Mouse (Mus musculus) midbrain, embryonic 12.5 days (tissue): ENCODE measurements around the gene Zdhhc16. TPM values are rescaled to one million over a fixed set of nuclear protein-coding genes. Genes with fewer than 3 reads are reported as not detected.

Experiments used
- ATAC-seq: fragments of 200-750 bp; cut with Nextera tagmentation; 2 replicates; pipeline ENCODE4 v1.8.0; 2017; ENCODE audit warnings: low read depth, moderate TSS enrichment, moderate library complexity; ENCODE audit not compliant: low FRiP score
- H3K27ac ChIP-seq: fragments of 300-500 bp; sonication (generic); replicated peaks from 2 replicates; pipeline ENCODE4 v1.5.1; 2016; ENCODE audit warnings: mild to moderate bottlenecking
- H3K27me3 ChIP-seq: fragments of 300-500 bp; sonication (generic); 2 replicates; pipeline ENCODE4 v1.6.1; 2016; ENCODE audit warnings: mild to moderate bottlenecking
- H3K36me3 ChIP-seq: fragments of 300-500 bp; sonication (generic); 2 replicates; pipeline ENCODE4 v1.6.1; 2016
- H3K4me1 ChIP-seq: fragments of 300-500 bp; sonication (generic); 2 replicates; pipeline ENCODE4 v1.6.1; 2016
- H3K4me2 ChIP-seq: fragments of 300-500 bp; sonication (generic); replicated peaks from 2 replicates; pipeline ENCODE4 v1.6.1; 2016; ENCODE audit warnings: mild to moderate bottlenecking, moderate library complexity
- H3K4me3 ChIP-seq: fragments of 300-500 bp; sonication (generic); 2 replicates; pipeline ENCODE4 v1.5.1; 2016; ENCODE audit warnings: mild to moderate bottlenecking
- H3K9ac ChIP-seq: fragments of 300-500 bp; sonication (generic); replicated peaks from 2 replicates; pipeline ENCODE4 v1.6.1; 2016; ENCODE audit warnings: mild to moderate bottlenecking, moderate library complexity
- H3K9me3 ChIP-seq: fragments of 300-500 bp; sonication (generic); 2 replicates; pipeline ENCODE4 v1.6.1; 2016; ENCODE audit warnings: mild to moderate bottlenecking
- WGBS: fragments of 180-500 bp; shearing (Covaris S2); methylation state at CpG from one replicate; pipeline ENCODE4 v1.1.7; 2016; 5-methylcytosine and 5-hydroxymethylcytosine counted together
- polyA plus RNA-seq: library from polyadenylated mRNA; unstranded; fragments of >200 nt; fragmentation: Nextera tagmentation; extraction: Ambion mirVana; gene quantifications from 2 replicates; pipeline ENCODE4 v1.2.1, GENCODE M21; 2016

Gene Zdhhc16
- polyA plus RNA-seq, 1 experiment from 2014 or later: 82.6 TPM

- ATAC-seq: peak; percentile 96
- Histone ChIP-seq H3K27ac (peak within 1 kb of the TSS; percentile 71), H3K9ac (peak within 1 kb of the TSS; percentile 78), H3K4me1 (peaks cover 12% of the 10 kb centered on the region), H3K4me2 (peak within 1 kb of the TSS; percentile 97), H3K9me3 (no peaks in the 10 kb centered on the region), H3K27me3 (peaks cover 19% of the 10 kb centered on the region), H3K4me3 (peak within 1 kb of the TSS; percentile 63), H3K36me3 (no peaks in the 10 kb centered on the region)
- under 1% methylated on average over 61 of the region's 68 CpGs for WGBS
Measured at GRCm38 (mm10) chr19:41980819-41981594, 47.7 kb downstream of the Zdhhc16 start, which contains the start of gene Mms19. Mms19 (minus strand) TSS chr19:41981157.

GRCm38 (mm10) chr19:41981595-41981927 lies 48.3 kb downstream of the Zdhhc16 start, which contains the start of gene Ubtd1:
Ubtd1 (plus strand) TSS chr19:41981763.
- peak within 1 kb of the TSS; percentile 71 for H3K27ac ChIP-seq
- H3K4me1 ChIP-seq: peaks cover 10% of the 10 kb centered on the region
- no peak for ATAC-seq
- peaks cover 19% of the 10 kb centered on the region for H3K27me3 ChIP-seq
- no peaks in the 10 kb centered on the region for H3K9me3 ChIP-seq
- no peaks in the 10 kb centered on the region for H3K36me3 ChIP-seq
- peak within 1 kb of the TSS; percentile 63 for H3K4me3 ChIP-seq
- peak within 1 kb of the TSS; percentile 78 for H3K9ac ChIP-seq
- WGBS: 2% methylated on average over 12 of the region's 33 CpGs
- H3K4me2 ChIP-seq: peak within 1 kb of the TSS; percentile 97

DNA sequence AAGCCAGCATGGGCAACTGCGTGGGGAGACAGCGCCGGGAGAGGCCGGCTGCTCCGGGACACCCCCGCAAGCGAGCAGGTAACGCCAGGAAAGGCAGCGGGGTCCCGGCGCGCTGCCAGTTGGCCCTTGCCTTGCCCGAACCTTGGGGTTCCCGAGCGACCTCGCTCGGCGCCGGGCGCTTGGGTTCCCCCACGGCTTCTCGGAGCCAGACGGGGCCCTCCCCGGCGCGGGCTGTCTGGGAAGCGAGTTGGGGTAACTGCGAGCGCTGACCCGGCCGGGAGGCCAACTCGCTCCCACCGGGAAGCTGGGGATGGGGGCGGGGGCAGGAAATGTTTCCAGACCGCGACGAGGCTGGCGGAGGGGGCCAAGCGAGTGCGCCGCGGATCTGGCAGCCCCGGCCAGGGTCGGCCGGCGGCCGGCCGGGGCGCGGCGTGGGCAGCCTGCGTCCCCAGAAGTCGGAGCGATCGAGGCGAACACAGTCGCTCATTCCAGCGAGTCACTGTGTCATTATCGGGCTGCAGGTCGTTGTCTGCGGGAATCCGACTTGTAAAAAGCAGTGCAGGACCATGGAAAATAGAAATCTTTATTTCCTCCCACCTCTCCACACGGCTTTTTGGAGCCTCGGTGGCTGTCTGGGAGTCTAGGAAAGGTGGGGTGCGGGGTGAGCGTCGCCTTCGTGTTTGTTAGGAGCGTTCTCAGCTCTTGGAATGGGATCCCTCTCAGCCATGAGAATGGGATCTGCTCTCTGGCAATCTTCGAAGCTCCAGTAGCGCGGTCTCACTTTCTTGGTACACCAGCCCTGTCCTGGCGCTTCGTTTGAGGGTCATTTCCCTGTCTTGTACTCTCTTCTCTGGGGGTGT lies 48.9 kb downstream of the Zdhhc16 start:
- Histone ChIP-seq H3K4me1 (peaks cover 8% of the 10 kb centered on the region), H3K36me3 (no peaks in the 10 kb centered on the region), H3K27ac (peak overlapping the region; percentile 71), H3K4me2 (peak overlapping the region; percentile 97), H3K27me3 (peaks cover 19% of the 10 kb centered on the region), H3K4me3 (peak overlapping the region; percentile 63), H3K9ac (peak overlapping the region; percentile 78), H3K9me3 (no peaks in the 10 kb centered on the region)
- under 1% methylated on average over 74 of the region's 74 CpGs for WGBS
- ATAC-seq: no peak

- Histone ChIP-seq H3K9ac (peak overlapping the region; percentile 78; the same call in 1 of the 2 replicates), H3K27ac (no peak overlapping the region), H3K4me1 (peaks cover 8% of the 10 kb centered on the region), H3K4me3 (peak overlapping the region; percentile 63), H3K36me3 (no peaks in the 10 kb centered on the region), H3K4me2 (peak overlapping the region; percentile 97), H3K27me3 (peaks cover 19% of the 10 kb centered on the region), H3K9me3 (no peaks in the 10 kb centered on the region)
- 5% methylated on average over 4 of the region's 4 CpGs for WGBS
- no peak for ATAC-seq
Measured at GRCm38 (mm10) chr19:41982791-41983150, 49.5 kb downstream of the Zdhhc16 start.

GRCm38 (mm10) chr19:41985994-41986393 lies 52.7 kb downstream of the Zdhhc16 start:
- H3K4me1 ChIP-seq: no peaks in the 10 kb centered on the region; the same call in 1 of the 2 replicates
- H3K9me3 ChIP-seq: no peaks in the 10 kb centered on the region
- H3K27ac ChIP-seq: no peak overlapping the region
- H3K27me3 ChIP-seq: peaks cover 19% of the 10 kb centered on the region
- H3K4me3 ChIP-seq: no peak overlapping the region
- H3K36me3 ChIP-seq: no peaks in the 10 kb centered on the region
- no peak for ATAC-seq
- 94% methylated on average over 5 of the region's 5 CpGs for WGBS
- H3K4me2 ChIP-seq: no peak overlapping the region
- no peak overlapping the region for H3K9ac ChIP-seq

DNA sequence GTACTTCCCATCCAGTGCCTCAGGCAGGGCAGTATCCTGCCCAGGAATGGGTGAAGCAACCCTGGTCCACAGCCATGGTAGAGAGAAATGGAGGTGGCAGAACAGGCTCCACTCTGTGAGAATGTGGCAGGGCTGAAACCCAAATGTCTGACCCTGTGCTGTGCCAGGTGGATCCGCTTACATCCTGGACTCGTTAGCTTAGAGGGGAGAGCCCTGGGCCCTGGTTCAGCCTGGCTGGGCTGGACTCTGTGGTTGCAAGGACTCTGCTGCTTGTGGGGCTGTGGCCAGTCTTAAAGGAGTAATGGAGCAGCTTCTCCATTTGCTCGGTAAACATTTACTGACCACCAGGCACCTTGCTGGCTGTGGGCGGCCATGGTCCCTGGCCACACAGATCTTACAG lies 53.9 kb downstream of the Zdhhc16 start:
- no peak overlapping the region for H3K4me2 ChIP-seq
- H3K4me1 ChIP-seq: no peaks in the 10 kb centered on the region; the same call in 1 of the 2 replicates
- ATAC-seq: no peak
- WGBS: 89% methylated on average over 4 of the region's 4 CpGs
- H3K27ac ChIP-seq: no peak overlapping the region
- H3K9me3 ChIP-seq: no peaks in the 10 kb centered on the region
- H3K9ac ChIP-seq: no peak overlapping the region
- no peaks in the 10 kb centered on the region for H3K36me3 ChIP-seq
- H3K27me3 ChIP-seq: peaks cover 19% of the 10 kb centered on the region
- no peak overlapping the region for H3K4me3 ChIP-seq

DNA sequence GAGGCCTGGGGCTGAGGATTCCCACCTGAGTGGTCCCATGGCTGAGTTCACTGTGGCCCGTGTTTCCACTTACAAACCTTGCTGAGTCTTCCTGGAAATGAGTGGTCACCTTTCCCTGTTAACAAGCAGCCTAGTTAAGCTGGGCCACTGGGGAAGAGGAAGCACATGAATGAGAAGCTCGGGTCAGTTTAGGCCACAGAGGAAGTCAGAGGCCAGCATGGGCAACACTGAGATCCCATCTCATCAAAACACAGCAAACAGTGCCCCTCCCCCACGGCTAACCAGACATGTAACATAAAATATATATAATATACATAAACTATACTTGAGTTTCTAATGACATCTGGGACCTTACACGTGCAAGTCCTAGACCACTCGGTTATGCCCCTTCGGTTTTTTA lies 56.5 kb downstream of the Zdhhc16 start:
- WGBS: 84% methylated on average over 6 of the region's 6 CpGs
- H3K27ac ChIP-seq: no peak overlapping the region
- H3K36me3 ChIP-seq: no peaks in the 10 kb centered on the region
- H3K4me1 ChIP-seq: no peaks in the 10 kb centered on the region
- no peak for ATAC-seq
- no peak overlapping the region for H3K4me2 ChIP-seq
- H3K4me3 ChIP-seq: no peak overlapping the region
- no peaks in the 10 kb centered on the region for H3K9me3 ChIP-seq
- no peak overlapping the region for H3K9ac ChIP-seq
- no peaks in the 10 kb centered on the region for H3K27me3 ChIP-seq

GRCm38 (mm10) chr19:41991926-41992477 lies 58.7 kb downstream of the Zdhhc16 start:
- H3K4me3 ChIP-seq: no peak overlapping the region
- no peak for ATAC-seq
- H3K9me3 ChIP-seq: no peaks in the 10 kb centered on the region
- H3K27me3 ChIP-seq: no peaks in the 10 kb centered on the region
- H3K9ac ChIP-seq: no peak overlapping the region
- no peak overlapping the region for H3K4me2 ChIP-seq
- 35% methylated on average over 6 of the region's 6 CpGs for WGBS
- H3K4me1 ChIP-seq: peaks cover 3% of the 10 kb centered on the region; the same call in 1 of the 2 replicates
- H3K27ac ChIP-seq: no peak overlapping the region
- no peaks in the 10 kb centered on the region for H3K36me3 ChIP-seq

- H3K4me3 ChIP-seq: no peak overlapping the region
- 94% methylated on average over 2 of the region's 2 CpGs for WGBS
- no peak overlapping the region for H3K9ac ChIP-seq
- no peak overlapping the region for H3K27ac ChIP-seq
- H3K4me2 ChIP-seq: no peak overlapping the region
- ATAC-seq: no peak
- peaks cover 3% of the 10 kb centered on the region; the same call in 1 of the 2 replicates for H3K4me1 ChIP-seq
- no peaks in the 10 kb centered on the region for H3K9me3 ChIP-seq
- no peaks in the 10 kb centered on the region for H3K27me3 ChIP-seq
- H3K36me3 ChIP-seq: no peaks in the 10 kb centered on the region
Measured at GRCm38 (mm10) chr19:41992971-41993370, 59.7 kb downstream of the Zdhhc16 start.

GRCm38 (mm10) chr19:41993484-41993883 lies 60.2 kb downstream of the Zdhhc16 start:
- 85% methylated on average over 6 of the region's 6 CpGs for WGBS
- Histone ChIP-seq H3K9ac (no peak overlapping the region), H3K9me3 (no peaks in the 10 kb centered on the region), H3K27ac (no peak overlapping the region), H3K4me3 (no peak overlapping the region), H3K27me3 (no peaks in the 10 kb centered on the region), H3K4me2 (no peak overlapping the region), H3K36me3 (no peaks in the 10 kb centered on the region), H3K4me1 (peaks cover 3% of the 10 kb centered on the region; the same call in 1 of the 2 replicates)
- no peak for ATAC-seq
